Mouse (Mus musculus): Measurements from ENCODE around the gene Stxbp1.

Stxbp1 gene

GRCm38 (mm10) chr2:32841099-32841498 is 5.9 kb downstream of the Stxbp1 start:
- no peak for DNase-seq (ENCODE audit: low spot score in 2 of 2)

- DNase-seq (ENCODE audit: low spot score in 2 of 2), result no peak
These were observed 7.8 kb downstream of the Stxbp1 start for GRCm38 (mm10) chr2:32839261-32839660.

- no peak for DNase-seq (ENCODE audit: low spot score in 2 of 2)
These were observed 8.7 kb downstream of the Stxbp1 start for GRCm38 (mm10) chr2:32838147-32838884.

GRCm38 (mm10) chr2:32835588-32835987 is 11.5 kb downstream of the Stxbp1 start:
- DNase-seq (ENCODE audit: low spot score in 2 of 2), result no peak

GRCm38 (mm10) chr2:32834496-32834895 is 12.5 kb downstream of the Stxbp1 start:
- DNase-seq (ENCODE audit: low spot score in 2 of 2), result no peak

- no peak for DNase-seq (ENCODE audit: low spot score in 2 of 2)
These were observed 17.9 kb downstream of the Stxbp1 start for GRCm38 (mm10) chr2:32828979-32829676.

- DNase-seq (ENCODE audit: low spot score in 2 of 2), result no peak
These were observed 21.2 kb downstream of the Stxbp1 start for GRCm38 (mm10) chr2:32825796-32826195.

GRCm38 (mm10) chr2:32824778-32825177 is 22.3 kb downstream of the Stxbp1 start:
- no peak for DNase-seq (ENCODE audit: low spot score in 2 of 2)

- DNase-seq (ENCODE audit: low spot score in 2 of 2), result no peak
These were observed 22.9 kb downstream of the Stxbp1 start for GRCm38 (mm10) chr2:32824181-32824580.

GRCm38 (mm10) chr2:32823579-32824154 is 23.4 kb downstream of the Stxbp1 start:
- DNase-seq (ENCODE audit: low spot score in 2 of 2), result peak in 1 of 2 experiments; percentile 20

- DNase-seq (ENCODE audit: low spot score in 2 of 2), result no peak
These were observed 23.9 kb downstream of the Stxbp1 start for GRCm38 (mm10) chr2:32823153-32823552.

GRCm38 (mm10) chr2:32822643-32823042 is 24.4 kb downstream of the Stxbp1 start:
- no peak for DNase-seq (ENCODE audit: low spot score in 2 of 2)

- DNase-seq (ENCODE audit: low spot score in 2 of 2), result peak in 1 of 2 experiments; percentile 48
These were observed 25.8 kb downstream of the Stxbp1 start for GRCm38 (mm10) chr2:32821041-32821802.

- no peak for DNase-seq (ENCODE audit: low spot score in 2 of 2)
These were observed 28.8 kb downstream of the Stxbp1 start for GRCm38 (mm10) chr2:32818208-32818607.

- DNase-seq (ENCODE audit: low spot score in 2 of 2), result no peak
These were observed 29.5 kb downstream of the Stxbp1 start for GRCm38 (mm10) chr2:32817589-32817988.

GRCm38 (mm10) chr2:32816946-32817581 is 30.0 kb downstream of the Stxbp1 start:
- DNase-seq (ENCODE audit: low spot score in 2 of 2), result no peak

GRCm38 (mm10) chr2:32816497-32816896 is 30.5 kb downstream of the Stxbp1 start:
- DNase-seq (ENCODE audit: low spot score in 2 of 2), result no peak

- no peak for DNase-seq (ENCODE audit: low spot score in 2 of 2)
These were observed 35.1 kb downstream of the Stxbp1 start for GRCm38 (mm10) chr2:32811959-32812358.

- no peak for DNase-seq (ENCODE audit: low spot score in 2 of 2)
These were observed 38.1 kb downstream of the Stxbp1 start for GRCm38 (mm10) chr2:32808816-32809566.

- DNase-seq (ENCODE audit: low spot score in 2 of 2), result no peak
These were observed 48.6 kb downstream of the Stxbp1 start for GRCm38 (mm10) chr2:32798251-32798962.

Measured in natural killer cell, adult 2 months (primary cell).